14 mouse cellular contexts compared by ENCODE assay signal in genomic region chr8:111863280-111863679, GRCm38 (mm10).
"Had no signal": no experiment of that assay in that cellular context is flagged by ENCODE, and none has a peak within 500 bp of the region (broad histone marks: within the 10 kb centered on the region; RNA-seq: fewer than 3 reads in every experiment).

No protein-coding gene starts in this region.

- H3K27me3 ChIP-seq: limb, embryonic 15.5 days; liver, embryonic 12.5 days; neural tube, embryonic 15.5 days had no signal

- H3K4me1 ChIP-seq: limb, embryonic 15.5 days; liver, embryonic 12.5 days; midbrain, embryonic 10.5 days; neural tube, embryonic 15.5 days had no signal

- H3K4me3 ChIP-seq: limb, embryonic 15.5 days; liver, embryonic 12.5 days; midbrain, embryonic 10.5 days; myocyte; neural tube, embryonic 15.5 days had no signal

- H3K9me3 ChIP-seq: limb, embryonic 15.5 days; liver, embryonic 12.5 days; midbrain, embryonic 10.5 days; neural tube, embryonic 15.5 days had no signal

- H3K9ac ChIP-seq: limb, embryonic 15.5 days; liver, embryonic 12.5 days; neural tube, embryonic 15.5 days had no signal

- DNase-seq: kidney, adult 2 months; layer of hippocampus, postnatal 36 days; lung, postnatal 10 days; midbrain, embryonic 14.5 days; right cerebral cortex, adult 18-20 months; right cerebral cortex, postnatal 25 days; thymus, adult 18-20 months; thymus, postnatal 14 days had no signal

- ATAC-seq: hindbrain, postnatal 0 days; liver, embryonic 12.5 days had no signal

- H3K4me2 ChIP-seq: limb, embryonic 15.5 days; liver, embryonic 12.5 days; neural tube, embryonic 15.5 days had no signal

- H3K27ac ChIP-seq: hindbrain, postnatal 0 days; limb, embryonic 15.5 days; liver, embryonic 12.5 days; midbrain, embryonic 10.5 days; neural tube, embryonic 15.5 days had no signal
